Mouse (Mus musculus): ENCODE measurements around the gene Plekhg1.
A peak's percentile ranks its signal among the peaks of the same experiment; 100 is the strongest.

Plekhg1 gene

GRCm38 (mm10) chr10:3740148-3740503, at the start of gene Plekhg1:
Plekhg1 (plus strand) TSS chr10:3740364.
- DNase-seq (ENCODE audit: low spot score) = peak; percentile 18

GRCm38 (mm10) chr10:3692791-3693190, 47.4 kb upstream of the Plekhg1 start:
- DNase-seq (ENCODE audit: low spot score) = no peak

- no peak for DNase-seq (ENCODE audit: low spot score)
These were observed 46.4 kb upstream of the Plekhg1 start for GRCm38 (mm10) chr10:3693699-3694280.

GRCm38 (mm10) chr10:3695332-3695905, 44.7 kb upstream of the Plekhg1 start:
- no peak for DNase-seq (ENCODE audit: low spot score)

- no peak for DNase-seq (ENCODE audit: low spot score)
These were observed 43.3 kb upstream of the Plekhg1 start for GRCm38 (mm10) chr10:3696727-3697348.

GRCm38 (mm10) chr10:3697500-3697899, 42.7 kb upstream of the Plekhg1 start:
- DNase-seq (ENCODE audit: low spot score) = no peak

GRCm38 (mm10) chr10:3700225-3701073, 39.7 kb upstream of the Plekhg1 start:
- no peak for DNase-seq (ENCODE audit: low spot score)

GRCm38 (mm10) chr10:3701832-3702231, 38.3 kb upstream of the Plekhg1 start:
- DNase-seq (ENCODE audit: low spot score) = no peak

GRCm38 (mm10) chr10:3702585-3702984, 37.6 kb upstream of the Plekhg1 start:
- DNase-seq (ENCODE audit: low spot score) = no peak

- no peak for DNase-seq (ENCODE audit: low spot score)
These were observed 33.9 kb upstream of the Plekhg1 start for GRCm38 (mm10) chr10:3706231-3706630.

- no peak for DNase-seq (ENCODE audit: low spot score)
These were observed 30.1 kb upstream of the Plekhg1 start for GRCm38 (mm10) chr10:3710081-3710480.

- no peak for DNase-seq (ENCODE audit: low spot score)
These were observed 24.7 kb upstream of the Plekhg1 start for GRCm38 (mm10) chr10:3715302-3715943.

GRCm38 (mm10) chr10:3718021-3718865, 21.9 kb upstream of the Plekhg1 start:
- no peak for DNase-seq (ENCODE audit: low spot score)

- no peak for DNase-seq (ENCODE audit: low spot score)
These were observed 19.9 kb upstream of the Plekhg1 start for GRCm38 (mm10) chr10:3720296-3720695.

GRCm38 (mm10) chr10:3722339-3722738, 17.8 kb upstream of the Plekhg1 start:
- no peak for DNase-seq (ENCODE audit: low spot score)

- DNase-seq (ENCODE audit: low spot score) = no peak
These were observed 15.5 kb upstream of the Plekhg1 start for GRCm38 (mm10) chr10:3724665-3725064.

- no peak for DNase-seq (ENCODE audit: low spot score)
These were observed 10.5 kb upstream of the Plekhg1 start for GRCm38 (mm10) chr10:3729666-3730065.

- no peak for DNase-seq (ENCODE audit: low spot score)
These were observed 9.8 kb upstream of the Plekhg1 start for GRCm38 (mm10) chr10:3730314-3730713.

GRCm38 (mm10) chr10:3737034-3737433, 3.1 kb upstream of the Plekhg1 start:
- no peak for DNase-seq (ENCODE audit: low spot score)

- no peak for DNase-seq (ENCODE audit: low spot score)
These were observed 582 bp downstream of the Plekhg1 start for GRCm38 (mm10) chr10:3740504-3741388.
